In genomic region chr9:49488912-49489895, GRCm38 (mm10) we compare ENCODE assay signal across 9 mouse cellular contexts. TPM values are rescaled to one million over a fixed set of nuclear protein-coding genes. Genes with fewer than 3 reads are reported as not detected.
DNase-seq lines count a peak whose midpoint lies in the region; ATAC-seq and TF ChIP-seq lines count a peak whose summit lies in the region.
"Had no signal": no experiment of that assay in that cellular context is flagged by ENCODE, and none has a peak within 500 bp of the region (broad histone marks: within the 10 kb centered on the region; RNA-seq: fewer than 3 reads in every experiment).

No protein-coding gene starts in this region.

- peak; percentile 66 for ATAC-seq in frontal cortex, adult (ENCODE audit: low TSS enrichment)
- ATAC-seq in lung, postnatal 0 days, result peak; percentile 36

- H3K9ac ChIP-seq in lung, postnatal 0 days (replicated peaks; ENCODE audit: low read depth), result no peak overlapping the region

- no peak overlapping the region for H3K27ac ChIP-seq in hindbrain, embryonic 10.5 days
- no peak overlapping the region for H3K27ac ChIP-seq in lung, postnatal 0 days (ENCODE audit: low read length)
- H3K27ac ChIP-seq: macrophage had no signal

- no peaks in the 10 kb centered on the region for H3K9me3 ChIP-seq in hindbrain, embryonic 10.5 days
- H3K9me3 ChIP-seq in lung, postnatal 0 days (ENCODE audit: low read length), result no peaks in the 10 kb centered on the region

- 36% methylated on average over 16 of the region's 16 CpGs for WGBS in hindbrain, embryonic 10.5 days
- WGBS in lung, postnatal 0 days, result 28% methylated on average over 16 of the region's 16 CpGs

- H3K27me3 ChIP-seq in hindbrain, embryonic 10.5 days (ENCODE audit: insufficient read depth, poor library complexity, severe bottlenecking), result peaks cover 21% of the 10 kb centered on the region
- H3K27me3 ChIP-seq in lung, postnatal 0 days (replicated peaks; ENCODE audit: insufficient read depth, low read length), result no peaks in the 10 kb centered on the region

- TF ChIP-seq CTCF in lung, postnatal 0 days (IDR thresholded peaks at IDR 0.05), result peak; percentile 100

- 0 out of 2 replicates have a peak overlapping the region, but pooled peaks have one; percentile 15 for H3K4me2 ChIP-seq in lung, postnatal 0 days (replicated peaks; ENCODE audit: low read depth, low read length)

- H3K36me3 ChIP-seq in hindbrain, embryonic 10.5 days, result no peaks in the 10 kb centered on the region
- no peaks in the 10 kb centered on the region for H3K36me3 ChIP-seq in lung, postnatal 0 days (ENCODE audit: insufficient read depth, low read length)

- peaks cover 27% of the 10 kb centered on the region for H3K4me1 ChIP-seq in hindbrain, embryonic 10.5 days (replicated peaks)
- no peaks in the 10 kb centered on the region for H3K4me1 ChIP-seq in lung, postnatal 0 days (ENCODE audit: insufficient read depth, low read depth, low read length)

- TF ChIP-seq EP300 in lung, postnatal 0 days (IDR thresholded peaks at IDR 0.05), result no peak

- H3K4me3 ChIP-seq in hindbrain, embryonic 10.5 days, result no peak overlapping the region; the same call in 1 of the 2 replicates
- no peak overlapping the region for H3K4me3 ChIP-seq in lung, postnatal 0 days (ENCODE audit: low read depth, low read length)

- DNase-seq in MEL-GATA-1-ER (ENCODE audit: extremely low read depth, low read depth), result peak; percentile 14
- DNase-seq in cerebellum, adult 9-10 months, result peak; percentile 84
- DNase-seq in hindbrain, embryonic 10.5 days (ENCODE audit: low spot score), result peak; percentile 87
- peak; percentile 83 for DNase-seq in layer of hippocampus, adult 9-10 months (ENCODE audit: low spot score)
- peak; percentile 85 for DNase-seq in lung, postnatal 0 days (ENCODE audit: low spot score)
- peak; percentile 88 for DNase-seq in ovary, postnatal 10 days (ENCODE audit: low spot score)
- DNase-seq in thymus, postnatal 10 days (ENCODE audit: low spot score in 2 of 2), result peak; percentile 79 to 87

RNA-seq across cellular contexts. Expression of gene Ttc12, which starts 3.2 kb away (rescaled TPM):
- polyA plus RNA-seq in hindbrain, embryonic 10.5 days (2016; fragmentation: Nextera tagmentation; extraction: Ambion mirVana), result 1.9 and 2.7 TPM in 2 replicates
- 3.5 and 4.0 TPM in 2 replicates for polyA plus RNA-seq in lung, postnatal 0 days (2015; fragmentation: Nextera tagmentation; extraction: Ambion mirVana)

Comparison
In these comparisons a context has a peak if more than half of its experiments do, and no peak if none do; other contexts are left out.
1. DNase-seq: peak in every context shown above with its lines; median percentile 88 in ovary, postnatal 10 days; 87 in hindbrain, embryonic 10.5 days; 85 in lung, postnatal 0 days; 84 in cerebellum, adult 9-10 months; 83 in layer of hippocampus, adult 9-10 months; 83 in thymus, postnatal 10 days; 14 in MEL-GATA-1-ER.